Mouse (Mus musculus): Measurements from ENCODE around the gene Slc38a6. TPM values are rescaled to one million over a fixed set of nuclear protein-coding genes. Genes with fewer than 3 reads are reported as not detected.

The Slc38a6 gene
- polyA plus RNA-seq, 1 experiment from 2014 or later = 9.5 TPM

- H3K9ac ChIP-seq (replicated peaks) = no peak overlapping the region
- 91% methylated on average over 8 of the region's 8 CpGs for WGBS
- peaks cover 5% of the 10 kb centered on the region; the same call in 1 of the 2 replicates for H3K4me1 ChIP-seq
- H3K4me2 ChIP-seq (replicated peaks) = no peak overlapping the region
- H3K27me3 ChIP-seq = no peaks in the 10 kb centered on the region
- ATAC-seq (ENCODE audit: low FRiP score, low read depth) = no peak
- no peak overlapping the region for H3K27ac ChIP-seq (replicated peaks)
- H3K4me3 ChIP-seq = no peak overlapping the region
- H3K36me3 ChIP-seq = no peaks in the 10 kb centered on the region
- no peaks in the 10 kb centered on the region for H3K9me3 ChIP-seq
These were observed 94.2 kb downstream of the Slc38a6 start for GRCm38 (mm10) chr12:73380686-73381360.

GRCm38 (mm10) chr12:73381452-73381851 lies 94.9 kb downstream of the Slc38a6 start:
- WGBS = 71% methylated on average over 7 of the region's 7 CpGs

GRCm38 (mm10) chr12:73382290-73383178 lies 96.0 kb downstream of the Slc38a6 start:
- Histone ChIP-seq H3K27me3 (no peaks in the 10 kb centered on the region), H3K4me2 (replicated peaks) (no peak overlapping the region), H3K36me3 (no peaks in the 10 kb centered on the region), H3K4me1 (peaks cover 5% of the 10 kb centered on the region; the same call in 1 of the 2 replicates), H3K9me3 (no peaks in the 10 kb centered on the region), H3K4me3 (no peak overlapping the region), H3K27ac (replicated peaks) (no peak overlapping the region), H3K9ac (replicated peaks) (no peak overlapping the region)
- no peak for ATAC-seq (ENCODE audit: low FRiP score, low read depth)
- 82% methylated on average over 12 of the region's 12 CpGs for WGBS

More at GRCm38 (mm10) chr12:73381452-73381851, 94.9 kb downstream of the Slc38a6 start:
- Histone ChIP-seq H3K4me3 (no peak overlapping the region), H3K27ac (replicated peaks) (no peak overlapping the region), H3K4me1 (peaks cover 5% of the 10 kb centered on the region; the same call in 1 of the 2 replicates), H3K36me3 (no peaks in the 10 kb centered on the region), H3K9me3 (no peaks in the 10 kb centered on the region), H3K9ac (replicated peaks) (no peak overlapping the region), H3K4me2 (replicated peaks) (no peak overlapping the region), H3K27me3 (no peaks in the 10 kb centered on the region)
- no peak for ATAC-seq (ENCODE audit: low FRiP score, low read depth)

- Histone ChIP-seq H3K4me2 (replicated peaks) (no peak overlapping the region), H3K36me3 (no peaks in the 10 kb centered on the region), H3K27me3 (no peaks in the 10 kb centered on the region), H3K9me3 (no peaks in the 10 kb centered on the region), H3K4me3 (no peak overlapping the region), H3K27ac (replicated peaks) (no peak overlapping the region), H3K9ac (replicated peaks) (no peak overlapping the region), H3K4me1 (peaks cover 5% of the 10 kb centered on the region; the same call in 1 of the 2 replicates)
- 79% methylated on average over 5 of the region's 5 CpGs for WGBS
- ATAC-seq (ENCODE audit: low FRiP score, low read depth) = no peak
These were observed 96.6 kb downstream of the Slc38a6 start for GRCm38 (mm10) chr12:73383179-73383510.

GRCm38 (mm10) chr12:73383861-73384260 lies 97.3 kb downstream of the Slc38a6 start:
- WGBS = 91% methylated on average over 3 of the region's 3 CpGs
- H3K27ac ChIP-seq (replicated peaks) = no peak overlapping the region
- no peak for ATAC-seq (ENCODE audit: low FRiP score, low read depth)
- no peak overlapping the region for H3K4me3 ChIP-seq
- H3K27me3 ChIP-seq = no peaks in the 10 kb centered on the region
- H3K36me3 ChIP-seq = no peaks in the 10 kb centered on the region
- no peak overlapping the region for H3K4me2 ChIP-seq (replicated peaks)
- no peak overlapping the region for H3K9ac ChIP-seq (replicated peaks)
- no peaks in the 10 kb centered on the region for H3K9me3 ChIP-seq
- H3K4me1 ChIP-seq = peaks cover 5% of the 10 kb centered on the region; the same call in 1 of the 2 replicates

- Histone ChIP-seq H3K9me3 (no peaks in the 10 kb centered on the region), H3K36me3 (no peaks in the 10 kb centered on the region), H3K4me3 (no peak overlapping the region), H3K4me2 (replicated peaks) (no peak overlapping the region), H3K9ac (replicated peaks) (no peak overlapping the region), H3K4me1 (peaks cover 5% of the 10 kb centered on the region; the same call in 1 of the 2 replicates), H3K27ac (replicated peaks) (no peak overlapping the region), H3K27me3 (no peaks in the 10 kb centered on the region)
- no peak for ATAC-seq (ENCODE audit: low FRiP score, low read depth)
- 67% methylated on average over 6 of the region's 6 CpGs for WGBS
These were observed 98.2 kb downstream of the Slc38a6 start for GRCm38 (mm10) chr12:73384747-73385146.

- Histone ChIP-seq H3K36me3 (no peaks in the 10 kb centered on the region), H3K27me3 (no peaks in the 10 kb centered on the region), H3K9me3 (no peaks in the 10 kb centered on the region), H3K4me2 (replicated peaks) (no peak overlapping the region), H3K27ac (replicated peaks) (no peak overlapping the region), H3K4me1 (no peaks in the 10 kb centered on the region), H3K4me3 (no peak overlapping the region), H3K9ac (replicated peaks) (no peak overlapping the region)
- 92% methylated on average over 1 of the region's 1 CpGs for WGBS
- no peak for ATAC-seq (ENCODE audit: low FRiP score, low read depth)
These were observed 105.9 kb downstream of the Slc38a6 start for GRCm38 (mm10) chr12:73392507-73392906.

GRCm38 (mm10) chr12:73393018-73393417 lies 106.4 kb downstream of the Slc38a6 start:
- Histone ChIP-seq H3K9ac (replicated peaks) (no peak overlapping the region), H3K27me3 (no peaks in the 10 kb centered on the region), H3K4me3 (no peak overlapping the region), H3K27ac (replicated peaks) (no peak overlapping the region), H3K9me3 (no peaks in the 10 kb centered on the region), H3K4me1 (no peaks in the 10 kb centered on the region), H3K36me3 (no peaks in the 10 kb centered on the region), H3K4me2 (replicated peaks) (no peak overlapping the region)
- ATAC-seq (ENCODE audit: low FRiP score, low read depth) = no peak

- Histone ChIP-seq H3K9ac (replicated peaks) (no peak overlapping the region), H3K27me3 (no peaks in the 10 kb centered on the region), H3K36me3 (no peaks in the 10 kb centered on the region), H3K4me1 (no peaks in the 10 kb centered on the region), H3K4me2 (replicated peaks) (no peak overlapping the region), H3K4me3 (no peak overlapping the region), H3K27ac (replicated peaks) (no peak overlapping the region), H3K9me3 (no peaks in the 10 kb centered on the region)
- no peak for ATAC-seq (ENCODE audit: low FRiP score, low read depth)
- 33% methylated on average over 6 of the region's 6 CpGs for WGBS
These were observed 107.3 kb downstream of the Slc38a6 start for GRCm38 (mm10) chr12:73393881-73394291.

GRCm38 (mm10) chr12:73394571-73394970 lies 108.0 kb downstream of the Slc38a6 start:
- Histone ChIP-seq H3K4me2 (replicated peaks) (no peak overlapping the region), H3K27ac (replicated peaks) (no peak overlapping the region), H3K4me1 (no peaks in the 10 kb centered on the region), H3K36me3 (no peaks in the 10 kb centered on the region), H3K9ac (replicated peaks) (no peak overlapping the region), H3K9me3 (no peaks in the 10 kb centered on the region), H3K27me3 (no peaks in the 10 kb centered on the region), H3K4me3 (no peak overlapping the region)
- WGBS = 87% methylated on average over 5 of the region's 5 CpGs
- ATAC-seq (ENCODE audit: low FRiP score, low read depth) = no peak

GRCm38 (mm10) chr12:73399426-73399825 lies 112.8 kb downstream of the Slc38a6 start:
- Histone ChIP-seq H3K9ac (replicated peaks) (no peak overlapping the region), H3K4me2 (replicated peaks) (no peak overlapping the region), H3K9me3 (no peaks in the 10 kb centered on the region), H3K36me3 (no peaks in the 10 kb centered on the region), H3K4me3 (no peak overlapping the region), H3K27ac (replicated peaks) (no peak overlapping the region), H3K4me1 (no peaks in the 10 kb centered on the region), H3K27me3 (no peaks in the 10 kb centered on the region)
- no peak for ATAC-seq (ENCODE audit: low FRiP score, low read depth)
- WGBS = 42% methylated on average over 4 of the region's 4 CpGs

GRCm38 (mm10) chr12:73400481-73401025 lies 114.0 kb downstream of the Slc38a6 start:
- Histone ChIP-seq H3K9ac (replicated peaks) (no peak overlapping the region), H3K27ac (replicated peaks) (no peak overlapping the region), H3K4me2 (replicated peaks) (no peak overlapping the region), H3K4me1 (peaks cover 4% of the 10 kb centered on the region; the same call in 1 of the 2 replicates), H3K27me3 (no peaks in the 10 kb centered on the region), H3K36me3 (no peaks in the 10 kb centered on the region), H3K4me3 (no peak overlapping the region), H3K9me3 (no peaks in the 10 kb centered on the region)
- ATAC-seq (ENCODE audit: low FRiP score, low read depth) = no peak
- WGBS = 90% methylated on average over 4 of the region's 4 CpGs
